Mouse (Mus musculus): ENCODE results near the gene Crim1. TPM values are rescaled to one million over a fixed set of nuclear protein-coding genes. Genes with fewer than 3 reads are reported as not detected.
A peak's percentile ranks its signal among the peaks of the same experiment; 100 is the strongest.

Crim1 gene
- polyA plus RNA-seq, 1 experiment from 2014 or later, result 5.8 TPM

DNA sequence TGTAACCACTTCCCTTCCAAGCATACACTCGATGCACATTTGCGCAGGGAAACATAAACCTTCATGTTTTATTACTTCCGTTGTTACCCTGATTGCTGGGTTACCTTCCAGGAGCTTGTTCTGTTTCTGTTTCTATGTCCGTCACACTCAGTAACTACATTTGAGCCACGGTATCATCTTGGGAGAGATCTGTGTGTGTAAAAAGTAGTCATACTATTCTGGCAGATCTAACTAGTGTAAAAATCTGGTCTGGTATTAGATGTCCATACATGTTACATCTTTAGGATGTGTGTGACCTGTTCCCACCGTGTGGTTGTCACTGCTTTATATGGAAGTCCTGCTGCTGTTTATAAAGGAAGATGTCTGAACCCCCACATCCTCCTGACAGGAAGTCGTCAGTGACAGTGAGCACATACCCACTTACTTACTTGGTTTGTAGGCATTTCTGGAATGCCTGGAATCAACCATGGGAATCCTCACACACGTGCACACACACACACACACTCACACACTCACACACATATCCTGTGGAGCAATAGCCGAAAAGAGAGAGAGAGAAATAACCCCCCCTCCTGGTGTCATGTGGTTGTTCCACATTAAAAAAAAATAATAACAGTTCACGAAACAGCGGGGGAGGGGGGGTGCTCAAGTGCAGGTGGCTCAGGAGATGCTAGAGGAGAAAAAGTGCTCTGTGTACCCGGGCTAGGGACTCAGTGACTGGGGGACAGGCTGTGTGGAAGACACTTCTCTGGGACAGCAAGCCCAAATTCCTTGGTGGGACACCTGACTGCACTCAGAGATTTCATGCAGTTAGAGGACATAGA lies 151.8 kb downstream of the Crim1 start:
- no peak overlapping the region for H3K4me3 ChIP-seq (ENCODE audit: low read depth, low read length)
- DNase-seq (ENCODE audit: low spot score) (no peak), ATAC-seq (ENCODE audit: low FRiP score) (no peak)
- H3K27me3 ChIP-seq (ENCODE audit: control insufficient read depth, insufficient read depth, low read length), result no peaks in the 10 kb centered on the region
- no peak overlapping the region for H3K4me2 ChIP-seq (replicated peaks; ENCODE audit: low read depth, low read length)
- 79% methylated on average over 12 of the region's 12 CpGs for WGBS
- no peak overlapping the region for H3K9ac ChIP-seq (ENCODE audit: low read depth, low read length)
- no peaks in the 10 kb centered on the region; the same call in 1 of the 2 replicates for H3K4me1 ChIP-seq (replicated peaks; ENCODE audit: control insufficient read depth, insufficient read depth, low read length)
- H3K9me3 ChIP-seq (ENCODE audit: control insufficient read depth, low read length), result no peaks in the 10 kb centered on the region
- no peak overlapping the region for H3K27ac ChIP-seq (ENCODE audit: low read depth, low read length)
- no peaks in the 10 kb centered on the region for H3K36me3 ChIP-seq (ENCODE audit: control insufficient read depth, insufficient read depth, low read length)

DNA sequence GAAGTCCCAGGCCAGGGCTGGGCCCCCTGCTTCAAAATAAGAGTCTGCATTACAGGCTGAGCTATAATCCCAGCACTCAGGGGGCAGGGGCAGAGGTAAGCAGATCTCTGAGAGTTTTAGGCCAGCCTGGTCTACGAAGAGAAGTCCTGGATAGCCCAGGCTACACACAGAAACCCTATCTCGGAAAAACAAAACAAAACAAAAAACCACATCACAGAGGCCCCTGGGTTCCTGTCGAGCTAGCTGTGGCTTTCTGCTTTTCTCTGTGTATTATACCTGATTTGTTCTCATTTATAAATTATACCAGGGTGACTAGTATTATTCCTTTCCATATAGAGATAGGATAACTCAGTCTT lies 152.4 kb downstream of the Crim1 start:
- no peak overlapping the region for H3K27ac ChIP-seq (ENCODE audit: low read depth, low read length)
- 91% methylated on average over 3 of the region's 3 CpGs for WGBS

DNA sequence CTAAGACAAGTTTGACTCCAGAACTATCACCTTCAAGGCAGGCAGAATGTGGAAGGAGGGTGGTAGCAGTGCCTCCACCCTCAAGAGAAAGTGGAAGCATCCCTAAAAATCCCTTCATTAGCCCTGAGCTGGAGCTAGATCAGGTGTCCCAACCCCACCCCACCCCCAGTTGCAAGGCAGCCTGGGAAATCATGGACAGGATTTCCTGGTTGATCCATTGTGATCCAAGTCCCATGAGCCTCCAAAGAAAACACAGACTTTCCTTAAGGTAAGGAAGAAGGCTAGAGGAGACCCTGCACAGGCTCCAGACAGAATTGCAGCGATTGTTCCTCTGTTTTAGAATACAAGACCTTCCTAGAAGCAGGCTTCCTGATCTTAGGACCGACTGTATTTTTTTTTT lies 154.4 kb downstream of the Crim1 start:
- no peak overlapping the region for H3K4me3 ChIP-seq (ENCODE audit: low read depth, low read length)
- no peaks in the 10 kb centered on the region; the same call in 1 of the 2 replicates for H3K4me1 ChIP-seq (replicated peaks; ENCODE audit: control insufficient read depth, insufficient read depth, low read length)
- H3K27me3 ChIP-seq (ENCODE audit: control insufficient read depth, insufficient read depth, low read length), result no peaks in the 10 kb centered on the region
- H3K27ac ChIP-seq (ENCODE audit: low read depth, low read length), result 0 out of 2 replicates have a peak overlapping the region, but pooled peaks have one; percentile 20
- H3K36me3 ChIP-seq (ENCODE audit: control insufficient read depth, insufficient read depth, low read length), result no peaks in the 10 kb centered on the region
- DNase-seq (ENCODE audit: low spot score) (no peak), ATAC-seq (ENCODE audit: low FRiP score) (no peak)
- no peak overlapping the region for H3K9ac ChIP-seq (ENCODE audit: low read depth, low read length)
- WGBS, result 85% methylated on average over 2 of the region's 2 CpGs
- no peak overlapping the region for H3K4me2 ChIP-seq (replicated peaks; ENCODE audit: low read depth, low read length)
- H3K9me3 ChIP-seq (ENCODE audit: control insufficient read depth, low read length), result no peaks in the 10 kb centered on the region

More for the DNA sequence above, 152.4 kb downstream of the Crim1 start:
- no peaks in the 10 kb centered on the region; the same call in 1 of the 2 replicates for H3K4me1 ChIP-seq (replicated peaks; ENCODE audit: control insufficient read depth, insufficient read depth, low read length)
- ATAC-seq (ENCODE audit: low FRiP score) (no peak), DNase-seq (ENCODE audit: low spot score) (no peak)
- no peak overlapping the region for H3K4me2 ChIP-seq (replicated peaks; ENCODE audit: low read depth, low read length)
- no peak overlapping the region for H3K9ac ChIP-seq (ENCODE audit: low read depth, low read length)
- no peaks in the 10 kb centered on the region for H3K27me3 ChIP-seq (ENCODE audit: control insufficient read depth, insufficient read depth, low read length)
- no peak overlapping the region for H3K4me3 ChIP-seq (ENCODE audit: low read depth, low read length)
- H3K9me3 ChIP-seq (ENCODE audit: control insufficient read depth, low read length), result no peaks in the 10 kb centered on the region
- no peaks in the 10 kb centered on the region for H3K36me3 ChIP-seq (ENCODE audit: control insufficient read depth, insufficient read depth, low read length)

DNA sequence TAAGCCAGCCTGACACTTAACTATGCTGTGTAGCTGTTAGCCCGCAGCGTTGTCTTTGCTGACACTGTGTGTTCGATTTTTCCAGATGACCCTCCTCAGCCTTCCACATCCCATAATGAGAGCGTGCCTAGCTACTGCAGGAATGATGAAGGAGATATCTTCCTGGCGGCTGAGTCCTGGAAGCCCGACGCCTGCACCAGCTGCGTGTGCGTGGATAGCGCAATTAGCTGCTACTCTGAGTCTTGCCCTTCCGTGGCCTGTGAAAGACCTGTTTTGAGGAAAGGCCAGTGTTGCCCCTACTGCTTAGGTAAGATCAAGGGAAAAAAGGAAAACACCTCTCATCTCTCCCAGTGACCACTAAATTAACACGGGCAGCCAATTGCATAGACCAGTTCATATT lies 154.8 kb downstream of the Crim1 start:
- Histone ChIP-seq H3K27me3 (ENCODE audit: control insufficient read depth, insufficient read depth, low read length) (no peaks in the 10 kb centered on the region), H3K4me3 (ENCODE audit: low read depth, low read length) (no peak overlapping the region), H3K27ac (ENCODE audit: low read depth, low read length) (peak overlapping the region; percentile 25; the same call in 1 of the 2 replicates), H3K36me3 (ENCODE audit: control insufficient read depth, insufficient read depth, low read length) (no peaks in the 10 kb centered on the region), H3K4me2 (replicated peaks; ENCODE audit: low read depth, low read length) (no peak overlapping the region), H3K9ac (ENCODE audit: low read depth, low read length) (no peak overlapping the region), H3K9me3 (ENCODE audit: control insufficient read depth, low read length) (no peaks in the 10 kb centered on the region), H3K4me1 (replicated peaks; ENCODE audit: control insufficient read depth, insufficient read depth, low read length) (no peaks in the 10 kb centered on the region; the same call in 1 of the 2 replicates)
- ATAC-seq (ENCODE audit: low FRiP score), result peak; percentile 65
- 82% methylated on average over 12 of the region's 12 CpGs for WGBS
- DNase-seq (ENCODE audit: low spot score), result peak; percentile 20

DNA sequence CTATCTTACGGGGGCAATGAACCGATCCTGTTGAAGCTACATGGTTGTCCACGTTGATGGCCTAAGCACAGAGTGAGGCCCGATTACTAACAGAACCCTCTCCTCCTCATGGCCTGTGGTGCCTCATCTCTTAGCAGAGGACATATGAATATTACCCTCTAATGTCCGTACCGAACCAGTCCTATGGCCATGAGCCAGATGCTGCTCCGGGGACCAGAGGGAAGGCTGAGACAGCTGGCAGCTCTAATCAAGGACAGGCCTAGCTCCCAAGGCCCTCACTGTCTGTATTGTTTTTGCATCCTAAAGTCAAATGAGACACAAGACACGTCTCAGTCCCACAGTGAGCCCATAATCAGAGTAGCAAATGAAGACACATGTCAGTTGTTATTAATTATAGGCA lies 155.6 kb downstream of the Crim1 start:
- DNase-seq (ENCODE audit: low spot score) (no peak), ATAC-seq (ENCODE audit: low FRiP score) (no peak)
- H3K9ac ChIP-seq (ENCODE audit: low read depth, low read length), result no peak overlapping the region

DNA sequence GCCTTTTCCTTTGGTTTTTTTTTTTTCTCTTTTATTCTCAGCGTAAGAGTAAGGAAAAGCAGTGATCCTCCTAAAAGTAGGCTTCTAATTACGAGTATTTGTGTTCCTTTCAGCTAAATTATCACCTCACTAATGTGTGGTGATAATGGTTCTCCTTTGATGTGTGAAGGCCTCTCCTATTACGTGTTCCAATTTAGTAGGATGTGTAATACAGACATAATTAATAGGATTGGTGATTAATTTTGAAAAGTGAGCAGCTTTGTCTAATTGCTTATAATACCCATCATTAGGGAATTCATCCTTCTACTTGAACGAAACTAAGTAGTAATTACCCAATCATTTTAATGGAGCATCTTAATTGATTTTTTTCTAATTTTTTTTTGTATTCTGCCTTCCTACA lies 157.7 kb downstream of the Crim1 start:
- DNase-seq (ENCODE audit: low spot score), result no peak
- Histone ChIP-seq H3K9me3 (ENCODE audit: control insufficient read depth, low read length) (no peaks in the 10 kb centered on the region), H3K27ac (ENCODE audit: low read depth, low read length) (no peak overlapping the region), H3K4me3 (ENCODE audit: low read depth, low read length) (no peak overlapping the region), H3K9ac (ENCODE audit: low read depth, low read length) (no peak overlapping the region), H3K4me1 (replicated peaks; ENCODE audit: control insufficient read depth, insufficient read depth, low read length) (no peaks in the 10 kb centered on the region; the same call in 1 of the 2 replicates), H3K4me2 (replicated peaks; ENCODE audit: low read depth, low read length) (no peak overlapping the region), H3K36me3 (ENCODE audit: control insufficient read depth, insufficient read depth, low read length) (no peaks in the 10 kb centered on the region), H3K27me3 (ENCODE audit: control insufficient read depth, insufficient read depth, low read length) (no peaks in the 10 kb centered on the region)
- ATAC-seq (ENCODE audit: low FRiP score), result no peak
- WGBS, result 86% methylated on average over 4 of the region's 4 CpGs

More for the DNA sequence above, 155.6 kb downstream of the Crim1 start:
- Histone ChIP-seq H3K27me3 (ENCODE audit: control insufficient read depth, insufficient read depth, low read length) (no peaks in the 10 kb centered on the region), H3K4me2 (replicated peaks; ENCODE audit: low read depth, low read length) (no peak overlapping the region), H3K9me3 (ENCODE audit: control insufficient read depth, low read length) (no peaks in the 10 kb centered on the region), H3K27ac (ENCODE audit: low read depth, low read length) (peak overlapping the region; percentile 25; the same call in 1 of the 2 replicates), H3K4me3 (ENCODE audit: low read depth, low read length) (no peak overlapping the region), H3K4me1 (replicated peaks; ENCODE audit: control insufficient read depth, insufficient read depth, low read length) (no peaks in the 10 kb centered on the region; the same call in 1 of the 2 replicates), H3K36me3 (ENCODE audit: control insufficient read depth, insufficient read depth, low read length) (no peaks in the 10 kb centered on the region)
- WGBS, result 74% methylated on average over 8 of the region's 8 CpGs

DNA sequence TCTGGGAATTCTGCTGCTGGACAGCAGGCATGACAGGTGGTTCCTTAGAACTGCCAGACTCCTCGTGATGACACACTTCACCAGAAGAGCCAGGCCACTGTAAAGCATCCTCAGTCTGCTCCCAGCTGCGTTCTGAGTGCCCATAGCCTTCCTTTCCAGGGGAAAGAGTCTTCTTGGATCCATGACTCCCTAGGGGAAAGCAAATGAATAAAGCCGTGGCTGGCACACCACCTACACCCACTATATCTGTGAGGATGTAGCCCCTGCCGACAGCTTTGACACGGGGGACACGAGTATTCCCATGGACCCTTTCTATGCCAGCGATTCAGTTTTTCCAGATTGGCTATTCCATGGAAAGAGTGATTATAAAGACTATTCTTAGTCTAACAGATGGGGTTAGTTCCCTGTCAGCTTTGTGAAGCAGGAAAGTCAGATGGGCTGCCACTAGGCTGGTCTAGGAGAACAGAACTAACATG lies 158.2 kb downstream of the Crim1 start:
- Histone ChIP-seq H3K4me1 (replicated peaks; ENCODE audit: control insufficient read depth, insufficient read depth, low read length) (no peaks in the 10 kb centered on the region; the same call in 1 of the 2 replicates), H3K4me2 (replicated peaks; ENCODE audit: low read depth, low read length) (no peak overlapping the region), H3K4me3 (ENCODE audit: low read depth, low read length) (no peak overlapping the region), H3K27me3 (ENCODE audit: control insufficient read depth, insufficient read depth, low read length) (no peaks in the 10 kb centered on the region), H3K9ac (ENCODE audit: low read depth, low read length) (no peak overlapping the region), H3K27ac (ENCODE audit: low read depth, low read length) (no peak overlapping the region), H3K9me3 (ENCODE audit: control insufficient read depth, low read length) (no peaks in the 10 kb centered on the region), H3K36me3 (ENCODE audit: control insufficient read depth, insufficient read depth, low read length) (no peaks in the 10 kb centered on the region)
- ATAC-seq (ENCODE audit: low FRiP score) (no peak), DNase-seq (ENCODE audit: low spot score) (no peak)
- WGBS, result 82% methylated on average over 7 of the region's 7 CpGs

DNA sequence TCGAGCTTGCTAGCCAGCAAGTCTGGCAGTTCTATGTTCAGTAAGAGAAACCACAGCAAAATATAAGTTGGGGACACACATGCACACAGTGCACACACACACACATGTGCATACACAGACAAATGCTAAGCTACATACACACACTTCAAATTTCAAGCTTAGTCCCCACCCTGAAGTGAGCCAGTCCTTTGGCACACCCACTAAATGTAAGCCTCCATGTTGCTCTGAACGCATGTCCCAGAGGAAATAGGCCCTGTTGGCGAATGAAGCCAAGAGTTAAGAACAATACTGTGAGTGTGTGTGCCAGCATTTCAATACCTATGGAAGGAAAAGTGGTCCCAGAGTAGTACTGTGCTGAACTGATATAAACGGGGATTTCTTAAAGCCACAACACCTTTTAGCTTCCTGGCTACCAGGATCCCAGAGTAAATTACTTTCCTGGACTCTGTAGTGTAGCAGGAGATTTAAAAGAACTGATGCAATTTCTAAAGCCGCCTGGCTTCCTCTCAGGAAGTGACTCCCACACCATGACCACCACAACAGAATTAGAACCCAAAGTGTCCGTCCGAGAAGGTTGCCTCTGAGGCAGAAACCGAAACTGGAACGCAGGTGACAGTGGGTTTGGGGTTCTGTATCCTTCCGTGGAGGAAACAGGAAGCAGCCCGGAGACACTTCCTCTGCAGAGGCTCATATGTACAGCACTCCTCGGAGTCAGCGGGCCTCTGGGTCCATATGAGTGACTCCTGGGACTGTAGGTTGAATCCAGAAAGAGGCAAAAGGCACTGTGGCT lies 162.1 kb downstream of the Crim1 start:
- Histone ChIP-seq H3K4me3 (ENCODE audit: low read depth, low read length) (no peak overlapping the region), H3K9me3 (ENCODE audit: control insufficient read depth, low read length) (no peaks in the 10 kb centered on the region), H3K4me1 (replicated peaks; ENCODE audit: control insufficient read depth, insufficient read depth, low read length) (no peaks in the 10 kb centered on the region), H3K4me2 (replicated peaks; ENCODE audit: low read depth, low read length) (no peak overlapping the region), H3K27ac (ENCODE audit: low read depth, low read length) (no peak overlapping the region), H3K9ac (ENCODE audit: low read depth, low read length) (no peak overlapping the region), H3K36me3 (ENCODE audit: control insufficient read depth, insufficient read depth, low read length) (no peaks in the 10 kb centered on the region), H3K27me3 (ENCODE audit: control insufficient read depth, insufficient read depth, low read length) (no peaks in the 10 kb centered on the region)
- DNase-seq (ENCODE audit: low spot score) (no peak), ATAC-seq (ENCODE audit: low FRiP score) (no peak)
- WGBS, result 86% methylated on average over 13 of the region's 13 CpGs
